Mouse (Mus musculus) bone marrow macrophage, adult 2 months (primary cell): Measurements from ENCODE around the gene Cltb. TPM values are rescaled to one million over a fixed set of nuclear protein-coding genes. Genes with fewer than 3 reads are reported as not detected.

Source experiments
- H3K27ac ChIP-seq: 2 replicates; pipeline ENCODE4 v1.5.1; 2012; ENCODE audit warnings: low read depth, low read length; ENCODE audit not compliant: insufficient read depth
- H3K4me1 ChIP-seq: 2 replicates; pipeline ENCODE4 v1.6.1; 2012; ENCODE audit warnings: low read length; ENCODE audit not compliant: control insufficient read depth, insufficient read depth
- H3K4me3 ChIP-seq: 2 replicates; pipeline ENCODE4 v1.5.1; 2012; ENCODE audit warnings: mild to moderate bottlenecking, low read length, moderate library complexity; ENCODE audit not compliant: insufficient read depth
- CTCF ChIP-seq: IDR thresholded peaks from 2 replicates; pipeline ENCODE4 v1.5.1; 2012; ENCODE audit warnings: low read depth, mild to moderate bottlenecking, low read length, moderate library complexity
- POLR2A ChIP-seq: IDR thresholded peaks from 2 replicates; pipeline ENCODE4 v1.6.1; 2012; ENCODE audit warnings: mild to moderate bottlenecking, low read depth, low read length, borderline replicate concordance
- polyA plus RNA-seq: library from polyadenylated mRNA; stranded (reverse); fragments of >200 nt; gene quantifications from 2 replicates; pipeline ENCODE4 v1.2.4, GENCODE M21; 2012; ENCODE audit not compliant: missing spikeins, insufficient read depth, insufficient read length

Cltb gene
- polyA plus RNA-seq, 1 experiment = 35.5 TPM

GRCm38 (mm10) chr13:54610613-54610971 lies 552 bp downstream of the Cltb start:
- Histone ChIP-seq H3K27ac (peak overlapping the region; percentile 47), H3K4me1 (0 out of 2 replicates have a peak, but pooled peaks cover 6% of the 10 kb centered on the region), H3K4me3 (peak overlapping the region; percentile 73)
- TF ChIP-seq POLR2A = no peak
- TF ChIP-seq CTCF = no peak

- Histone ChIP-seq H3K4me3 (no peak overlapping the region), H3K4me1 (0 out of 2 replicates have a peak, but pooled peaks cover 6% of the 10 kb centered on the region), H3K27ac (no peak overlapping the region)
- TF ChIP-seq POLR2A = no peak
- TF ChIP-seq CTCF = no peak
These were observed 1.8 kb downstream of the Cltb start for GRCm38 (mm10) chr13:54609301-54609700.

- no peak for TF ChIP-seq POLR2A
- TF ChIP-seq CTCF = no peak
- H3K4me1 ChIP-seq = 0 out of 2 replicates have a peak, but pooled peaks cover 6% of the 10 kb centered on the region
- no peak overlapping the region for H3K4me3 ChIP-seq
- no peak overlapping the region for H3K27ac ChIP-seq
These were observed 2.5 kb downstream of the Cltb start for GRCm38 (mm10) chr13:54608666-54609065.

GRCm38 (mm10) chr13:54608002-54608401 lies 3.1 kb downstream of the Cltb start:
- H3K4me3 ChIP-seq = no peak overlapping the region
- 0 out of 2 replicates have a peak, but pooled peaks cover 6% of the 10 kb centered on the region for H3K4me1 ChIP-seq
- TF ChIP-seq CTCF = no peak
- TF ChIP-seq POLR2A = no peak
- H3K27ac ChIP-seq = no peak overlapping the region

GRCm38 (mm10) chr13:54607204-54607603 lies 3.9 kb downstream of the Cltb start:
- no peak overlapping the region for H3K27ac ChIP-seq
- 0 out of 2 replicates have a peak, but pooled peaks cover 6% of the 10 kb centered on the region for H3K4me1 ChIP-seq
- no peak for TF ChIP-seq CTCF
- TF ChIP-seq POLR2A = no peak
- no peak overlapping the region for H3K4me3 ChIP-seq

- H3K4me3 ChIP-seq = no peak overlapping the region
- TF ChIP-seq POLR2A = no peak
- TF ChIP-seq CTCF = no peak
- no peak overlapping the region for H3K27ac ChIP-seq
- 0 out of 2 replicates have a peak, but pooled peaks cover 2% of the 10 kb centered on the region for H3K4me1 ChIP-seq
These were observed 5.7 kb downstream of the Cltb start for GRCm38 (mm10) chr13:54605426-54605825.

- no peak overlapping the region for H3K27ac ChIP-seq
- H3K4me3 ChIP-seq = no peak overlapping the region
These were observed 6.9 kb downstream of the Cltb start for GRCm38 (mm10) chr13:54604221-54604620.

GRCm38 (mm10) chr13:54603501-54603900 lies 7.6 kb downstream of the Cltb start:
- H3K27ac ChIP-seq = no peak overlapping the region
- no peaks in the 10 kb centered on the region for H3K4me1 ChIP-seq
- no peak overlapping the region for H3K4me3 ChIP-seq
- TF ChIP-seq POLR2A = no peak
- TF ChIP-seq CTCF = no peak

More at GRCm38 (mm10) chr13:54604221-54604620, 6.9 kb downstream of the Cltb start:
- H3K4me1 ChIP-seq = no peaks in the 10 kb centered on the region
- TF ChIP-seq POLR2A (no peak), CTCF (no peak)

- Histone ChIP-seq H3K4me1 (no peaks in the 10 kb centered on the region), H3K27ac (no peak overlapping the region), H3K4me3 (no peak overlapping the region)
- no peak for TF ChIP-seq CTCF
- TF ChIP-seq POLR2A = no peak
These were observed 8.5 kb downstream of the Cltb start for GRCm38 (mm10) chr13:54602639-54603111.

- no peak overlapping the region for H3K4me3 ChIP-seq
- no peak overlapping the region for H3K27ac ChIP-seq
- no peaks in the 10 kb centered on the region for H3K4me1 ChIP-seq
- TF ChIP-seq POLR2A (no peak), CTCF (no peak)
These were observed 12.5 kb downstream of the Cltb start for GRCm38 (mm10) chr13:54598622-54599143.
